Mouse (Mus musculus): ENCODE results near the gene Hao1. TPM values are rescaled to one million over a fixed set of nuclear protein-coding genes. Genes with fewer than 3 reads are reported as not detected.
A peak's percentile ranks its signal among the peaks of the same experiment; 100 is the strongest.

Gene Hao1
- total and polyA plus RNA-seq, 2 experiments from 2014 or later: 0.17 to 0.24 TPM

DNA sequence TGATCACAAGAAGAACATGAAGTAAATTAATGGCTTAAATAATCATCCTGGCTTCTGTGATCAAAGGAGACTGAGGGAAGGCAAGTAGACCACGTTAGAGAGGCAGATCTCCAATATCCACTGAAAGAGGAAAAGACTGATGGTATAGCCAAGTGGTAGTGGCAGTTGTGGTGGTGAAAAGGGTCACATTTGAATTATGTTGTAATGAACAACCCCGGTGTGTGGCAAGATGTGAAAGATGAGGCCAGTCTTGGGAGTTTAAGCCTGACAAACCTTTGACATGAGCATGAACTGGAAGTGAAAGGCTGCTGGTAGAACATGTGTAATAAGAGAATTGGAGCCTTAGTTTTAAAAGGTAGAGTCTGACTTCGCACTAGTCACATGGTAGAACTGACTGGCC lies 54.4 kb downstream of the Hao1 start:
- H3K4me2 ChIP-seq (ENCODE audit: low read depth): no peak overlapping the region
- WGBS: 92% methylated on average over 3 of the region's 3 CpGs
- no peak overlapping the region for H3K4me3 ChIP-seq (ENCODE audit: low read depth, low read length)
- no peak overlapping the region for H3K9ac ChIP-seq
- DNase-seq (no peak), ATAC-seq (no peak)
- H3K9me3 ChIP-seq (ENCODE audit: low read length): no peaks in the 10 kb centered on the region
- no peaks in the 10 kb centered on the region for H3K4me1 ChIP-seq (ENCODE audit: insufficient read depth)
- H3K27me3 ChIP-seq (ENCODE audit: insufficient read depth, low read length): no peaks in the 10 kb centered on the region
- TF ChIP-seq CTCF (IDR thresholded peaks at IDR 0.05; ENCODE audit: low read depth): no peak
- no peak overlapping the region for H3K27ac ChIP-seq (ENCODE audit: low read depth, low read length)
- H3K36me3 ChIP-seq (ENCODE audit: insufficient read depth): no peaks in the 10 kb centered on the region

DNA sequence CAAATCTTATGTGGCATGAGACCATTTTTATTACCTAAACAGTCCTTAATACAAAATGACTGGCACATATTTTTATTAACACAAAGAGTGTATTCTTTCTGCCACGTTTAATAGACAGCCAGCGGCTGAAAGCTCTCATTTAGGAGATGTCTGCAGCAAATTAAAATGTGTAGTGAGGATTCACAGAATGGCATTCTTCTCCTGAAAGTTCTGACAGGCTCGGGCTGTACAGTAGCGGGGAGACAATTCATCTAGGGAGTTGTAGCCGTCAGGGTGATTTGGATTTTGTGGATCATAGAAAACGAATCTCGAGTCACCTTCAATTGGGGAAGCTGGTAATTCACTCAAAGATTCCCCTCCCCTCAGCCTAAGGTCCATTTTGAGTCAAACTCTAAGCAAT lies 55.7 kb downstream of the Hao1 start:
- no peak for DNase-seq
- Histone ChIP-seq H3K9me3 (ENCODE audit: low read length) (no peaks in the 10 kb centered on the region), H3K27me3 (ENCODE audit: insufficient read depth, low read length) (no peaks in the 10 kb centered on the region), H3K4me2 (ENCODE audit: low read depth) (no peak overlapping the region), H3K27ac (ENCODE audit: low read depth, low read length) (no peak overlapping the region), H3K36me3 (ENCODE audit: insufficient read depth) (no peaks in the 10 kb centered on the region), H3K9ac (no peak overlapping the region), H3K4me1 (ENCODE audit: insufficient read depth) (no peaks in the 10 kb centered on the region), H3K4me3 (ENCODE audit: low read depth, low read length) (no peak overlapping the region)
- 24% methylated on average over 7 of the region's 7 CpGs for WGBS
- ATAC-seq: peak; percentile 32; the same call in 1 of the 2 replicates
- no peak for TF ChIP-seq CTCF (IDR thresholded peaks at IDR 0.05; ENCODE audit: low read depth)

DNA sequence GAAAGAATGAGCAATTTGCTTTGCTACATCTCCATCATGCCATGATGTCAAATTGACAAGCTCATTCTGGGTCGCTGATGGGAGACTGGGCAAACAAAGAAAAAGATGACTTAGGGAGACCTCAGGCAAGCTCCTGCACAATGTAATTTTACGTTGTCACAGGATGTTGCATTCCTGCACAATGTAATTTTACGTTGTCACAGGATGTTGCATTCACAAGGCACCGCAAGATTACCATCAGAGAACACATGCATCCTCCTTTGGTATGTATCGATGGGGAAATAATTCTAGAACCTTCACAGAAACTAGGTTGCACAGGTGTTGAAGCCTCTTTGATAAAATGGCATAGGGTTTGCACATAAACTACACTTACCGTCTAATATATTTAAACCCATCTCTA lies 65.5 kb downstream of the Hao1 start:
- no peaks in the 10 kb centered on the region for H3K36me3 ChIP-seq (ENCODE audit: insufficient read depth)
- WGBS: 90% methylated on average over 6 of the region's 6 CpGs

DNA sequence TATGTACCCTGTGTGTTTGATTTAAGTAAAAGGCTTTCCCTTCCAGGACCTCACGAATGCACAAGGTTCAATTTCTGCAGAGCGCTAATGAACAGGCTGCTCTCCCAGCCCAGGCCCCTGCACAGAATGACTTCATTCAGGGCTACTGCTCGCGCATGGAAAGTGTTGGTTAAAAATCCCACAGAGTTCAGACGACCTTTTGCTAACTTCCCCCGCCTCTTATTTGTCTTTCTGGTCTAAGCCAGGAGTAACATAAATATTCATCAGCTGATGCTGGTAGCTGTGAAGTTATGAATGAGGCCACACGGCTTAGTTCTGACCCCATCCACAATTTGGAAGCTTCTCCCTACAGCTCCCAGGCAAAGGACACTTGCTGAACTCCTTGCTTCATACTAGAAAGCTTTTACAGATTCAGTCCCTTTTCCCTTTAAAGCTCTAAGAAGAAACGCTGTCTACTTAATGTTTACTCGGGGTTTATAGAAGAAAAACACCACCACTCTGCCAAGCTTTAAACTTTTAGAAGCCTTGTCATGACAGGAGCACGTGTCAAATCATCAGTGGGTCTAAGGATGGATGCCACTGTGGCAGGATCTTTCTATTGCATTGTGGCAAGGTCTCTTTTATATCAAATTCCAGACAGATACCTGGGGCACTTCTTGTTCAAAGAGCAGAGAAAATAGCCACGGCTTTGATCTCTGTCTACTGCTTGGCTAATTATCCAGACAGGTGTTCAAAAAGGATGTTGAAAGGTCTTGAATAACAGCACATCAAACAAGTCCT lies 67.9 kb downstream of the Hao1 start:
- no peak for TF ChIP-seq CTCF (IDR thresholded peaks at IDR 0.05; ENCODE audit: low read depth)
- Histone ChIP-seq H3K27ac (ENCODE audit: low read depth, low read length) (no peak overlapping the region), H3K4me2 (ENCODE audit: low read depth) (no peak overlapping the region), H3K27me3 (ENCODE audit: insufficient read depth, low read length) (no peaks in the 10 kb centered on the region), H3K4me3 (ENCODE audit: low read depth, low read length) (no peak overlapping the region), H3K9ac (no peak overlapping the region), H3K36me3 (ENCODE audit: insufficient read depth) (no peaks in the 10 kb centered on the region), H3K9me3 (ENCODE audit: low read length) (no peaks in the 10 kb centered on the region), H3K4me1 (ENCODE audit: insufficient read depth) (no peaks in the 10 kb centered on the region)
- WGBS: 12% methylated on average over 11 of the region's 11 CpGs
- DNase-seq: no peak
- ATAC-seq: peak; percentile 62

More for the DNA sequence above, 65.5 kb downstream of the Hao1 start:
- DNase-seq: no peak
- no peak overlapping the region for H3K9ac ChIP-seq
- no peak for ATAC-seq
- no peak for TF ChIP-seq CTCF (IDR thresholded peaks at IDR 0.05; ENCODE audit: low read depth)
- H3K4me1 ChIP-seq (ENCODE audit: insufficient read depth): no peaks in the 10 kb centered on the region
- no peak overlapping the region for H3K4me3 ChIP-seq (ENCODE audit: low read depth, low read length)
- no peak overlapping the region for H3K27ac ChIP-seq (ENCODE audit: low read depth, low read length)
- no peaks in the 10 kb centered on the region for H3K9me3 ChIP-seq (ENCODE audit: low read length)
- H3K27me3 ChIP-seq (ENCODE audit: insufficient read depth, low read length): no peaks in the 10 kb centered on the region
- H3K4me2 ChIP-seq (ENCODE audit: low read depth): no peak overlapping the region

DNA sequence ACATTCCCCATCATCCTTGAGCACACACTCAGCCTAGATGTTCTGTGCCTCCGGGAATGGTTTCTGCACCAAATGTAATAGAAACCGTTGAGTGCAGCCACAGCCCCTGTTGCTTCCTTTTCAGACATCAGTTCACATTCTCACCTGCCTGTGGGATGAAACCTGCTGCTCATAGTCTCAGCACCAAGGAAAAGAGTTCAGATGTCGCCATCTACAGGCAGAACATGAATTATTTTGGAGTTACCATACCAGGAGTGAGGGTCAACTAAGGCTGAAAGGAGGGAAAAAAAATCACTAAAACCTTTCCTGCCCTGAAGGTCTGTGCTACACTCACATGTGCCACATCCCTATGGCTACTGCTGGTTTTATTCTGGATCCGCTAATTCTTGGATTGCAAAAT lies 71.5 kb downstream of the Hao1 start:
- 40% methylated on average over 4 of the region's 4 CpGs for WGBS

DNA sequence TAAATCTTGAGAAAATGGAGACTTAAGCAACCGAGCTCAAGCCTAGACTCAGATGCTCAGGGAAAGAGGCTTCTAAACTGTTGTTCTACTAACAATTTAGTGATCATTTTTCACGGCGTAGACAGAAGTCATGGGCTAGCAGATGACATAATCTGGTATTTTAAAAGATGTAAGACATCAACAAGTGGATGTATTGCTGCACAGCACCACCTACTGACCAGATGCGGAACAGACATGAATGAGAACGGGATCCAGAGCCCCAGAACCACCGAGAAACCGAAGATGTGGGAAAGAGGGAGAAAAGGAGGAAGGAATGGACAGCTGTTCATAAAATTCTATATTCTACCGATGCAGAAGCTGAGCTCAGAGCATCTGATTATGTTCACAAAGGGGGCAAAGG lies 72.4 kb downstream of the Hao1 start:
- ATAC-seq (peak; percentile 69), DNase-seq (peak; percentile 86)
- H3K9ac ChIP-seq: no peak overlapping the region
- 8% methylated on average over 8 of the region's 8 CpGs for WGBS
- no peak overlapping the region for H3K4me2 ChIP-seq (ENCODE audit: low read depth)
- H3K36me3 ChIP-seq (ENCODE audit: insufficient read depth): no peaks in the 10 kb centered on the region
- H3K27ac ChIP-seq (ENCODE audit: low read depth, low read length): no peak overlapping the region
- no peaks in the 10 kb centered on the region for H3K27me3 ChIP-seq (ENCODE audit: insufficient read depth, low read length)
- H3K9me3 ChIP-seq (ENCODE audit: low read length): no peaks in the 10 kb centered on the region
- H3K4me3 ChIP-seq (ENCODE audit: low read depth, low read length): no peak overlapping the region
- TF ChIP-seq CTCF (IDR thresholded peaks at IDR 0.05; ENCODE audit: low read depth): peak; percentile 90
- no peaks in the 10 kb centered on the region for H3K4me1 ChIP-seq (ENCODE audit: insufficient read depth)

More for the DNA sequence above, 71.5 kb downstream of the Hao1 start:
- no peak overlapping the region for H3K4me3 ChIP-seq (ENCODE audit: low read depth, low read length)
- no peaks in the 10 kb centered on the region for H3K4me1 ChIP-seq (ENCODE audit: insufficient read depth)
- no peak overlapping the region for H3K9ac ChIP-seq
- no peaks in the 10 kb centered on the region for H3K36me3 ChIP-seq (ENCODE audit: insufficient read depth)
- H3K27me3 ChIP-seq (ENCODE audit: insufficient read depth, low read length): no peaks in the 10 kb centered on the region
- ATAC-seq: peak; percentile 66; the same call in 1 of the 2 replicates
- H3K27ac ChIP-seq (ENCODE audit: low read depth, low read length): no peak overlapping the region
- H3K4me2 ChIP-seq (ENCODE audit: low read depth): no peak overlapping the region
- peak; percentile 71 for TF ChIP-seq CTCF (IDR thresholded peaks at IDR 0.05; ENCODE audit: low read depth)
- no peaks in the 10 kb centered on the region for H3K9me3 ChIP-seq (ENCODE audit: low read length)
- DNase-seq: peak; percentile 61

DNA sequence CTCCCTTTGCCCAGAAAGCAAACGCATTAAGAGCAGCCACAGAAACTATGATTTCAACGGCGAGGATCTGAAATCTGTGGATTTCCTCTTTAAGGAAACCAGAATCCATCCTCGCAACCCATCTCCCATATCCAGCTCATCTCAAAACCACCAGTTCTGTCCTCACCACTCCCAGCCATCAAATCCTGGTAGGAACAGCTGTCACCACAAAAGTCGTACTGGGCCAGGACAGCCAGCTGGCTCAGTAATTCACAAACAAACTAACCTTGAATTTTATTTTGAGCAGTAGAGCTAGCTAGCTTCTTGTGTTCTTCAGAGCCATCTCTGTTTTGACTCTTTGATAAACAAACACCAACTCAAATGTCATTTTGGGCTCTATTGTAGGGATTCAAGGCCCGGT lies 73.0 kb downstream of the Hao1 start:
- 87% methylated on average over 6 of the region's 6 CpGs for WGBS
- DNase-seq: no peak

More for the DNA sequence above, 73.0 kb downstream of the Hao1 start:
- Histone ChIP-seq H3K9me3 (ENCODE audit: low read length) (no peaks in the 10 kb centered on the region), H3K9ac (no peak overlapping the region), H3K4me1 (ENCODE audit: insufficient read depth) (no peaks in the 10 kb centered on the region), H3K27ac (ENCODE audit: low read depth, low read length) (no peak overlapping the region), H3K36me3 (ENCODE audit: insufficient read depth) (no peaks in the 10 kb centered on the region), H3K4me2 (ENCODE audit: low read depth) (no peak overlapping the region), H3K4me3 (ENCODE audit: low read depth, low read length) (no peak overlapping the region), H3K27me3 (ENCODE audit: insufficient read depth, low read length) (no peaks in the 10 kb centered on the region)
- no peak for ATAC-seq
- no peak for TF ChIP-seq CTCF (IDR thresholded peaks at IDR 0.05; ENCODE audit: low read depth)
